Mouse (Mus musculus) intestine, embryonic 16.5 days (tissue): ENCODE measurements around the gene Dennd5b. TPM values are rescaled to one million over a fixed set of nuclear protein-coding genes. Genes with fewer than 3 reads are reported as not detected.
A peak's percentile ranks its signal among the peaks of the same experiment; 100 is the strongest.

Source experiments
- ATAC-seq: fragments of 200-750 bp; cut with Nextera tagmentation; 2 replicates; pipeline ENCODE4 v1.8.0; 2017; ENCODE audit warnings: moderate TSS enrichment, moderate library complexity
- H3K27ac ChIP-seq: fragments of 300-500 bp; sonication (generic); 2 replicates; pipeline ENCODE4 v1.5.1; 2014; ENCODE audit warnings: mild to moderate bottlenecking, low read length
- H3K27me3 ChIP-seq: fragments of 300-500 bp; sonication (generic); replicated peaks from 2 replicates; pipeline ENCODE4 v1.6.1; 2014; ENCODE audit warnings: low read length, control low read depth, mixed read lengths; ENCODE audit not compliant: control insufficient read depth, insufficient read depth
- H3K36me3 ChIP-seq: fragments of 300-500 bp; sonication (generic); 2 replicates; pipeline ENCODE4 v1.6.1; 2014; ENCODE audit warnings: low read length, control low read depth; ENCODE audit not compliant: control insufficient read depth, insufficient read depth
- H3K4me1 ChIP-seq: fragments of 300-500 bp; sonication (generic); 2 replicates; pipeline ENCODE4 v1.6.1; 2014; ENCODE audit warnings: low read length, control low read depth, mixed read lengths; ENCODE audit not compliant: control insufficient read depth, insufficient read depth
- H3K4me2 ChIP-seq: fragments of 300-500 bp; sonication (generic); 2 replicates; pipeline ENCODE4 v1.6.1; 2014; ENCODE audit warnings: low read depth, low read length, control low read depth
- H3K4me3 ChIP-seq: fragments of 300-500 bp; sonication (generic); 2 replicates; pipeline ENCODE4 v1.5.1; 2014; ENCODE audit warnings: mild to moderate bottlenecking, low read length
- H3K9ac ChIP-seq: fragments of 300-500 bp; sonication (generic); 2 replicates; pipeline ENCODE4 v1.6.1; 2014; ENCODE audit warnings: low read depth, low read length
- H3K9me3 ChIP-seq: fragments of 300-500 bp; sonication (generic); 2 replicates; pipeline ENCODE4 v1.6.1; 2016; ENCODE audit warnings: low read length, control low read depth; ENCODE audit not compliant: control insufficient read depth
- WGBS: fragments of 180-500 bp; shearing (Covaris S2); extraction: QIAGEN DNeasy Blood & Tissue Kit; methylation state at CpG from one replicate; pipeline ENCODE4 v1.1.7; 2014; 5-methylcytosine and 5-hydroxymethylcytosine counted together
- polyA plus RNA-seq: library from polyadenylated mRNA; unstranded; fragments of >200 nt; fragmentation: Nextera tagmentation; extraction: Ambion mirVana; gene quantifications from 2 replicates; pipeline ENCODE4 v1.2.1, GENCODE M21; 2015

Gene Dennd5b
- polyA plus RNA-seq, 1 experiment from 2014 or later, result 7.4 TPM

- WGBS, result 68% methylated on average over 1 of the region's 1 CpGs
- H3K4me2 ChIP-seq, result no peak overlapping the region
- H3K27me3 ChIP-seq, result no peaks in the 10 kb centered on the region
- no peak overlapping the region for H3K4me3 ChIP-seq
- H3K36me3 ChIP-seq, result no peaks in the 10 kb centered on the region
- no peak overlapping the region for H3K27ac ChIP-seq
- H3K9ac ChIP-seq, result no peak overlapping the region
- peaks cover 4% of the 10 kb centered on the region for H3K4me1 ChIP-seq
- ATAC-seq, result no peak
- no peaks in the 10 kb centered on the region for H3K9me3 ChIP-seq
Observed at GRCm38 (mm10) chr6:149094555-149094954, 6.9 kb downstream of the Dennd5b start.

- peak; percentile 69 for ATAC-seq
- H3K9me3 ChIP-seq, result no peaks in the 10 kb centered on the region
- H3K27ac ChIP-seq, result 0 out of 2 replicates have a peak overlapping the region, but pooled peaks have one; percentile 37
- no peaks in the 10 kb centered on the region for H3K27me3 ChIP-seq
- WGBS, result 17% methylated on average over 5 of the region's 5 CpGs
- H3K36me3 ChIP-seq, result no peaks in the 10 kb centered on the region
- no peak overlapping the region for H3K9ac ChIP-seq
- no peak overlapping the region for H3K4me3 ChIP-seq
- H3K4me2 ChIP-seq, result 0 out of 2 replicates have a peak overlapping the region, but pooled peaks have one; percentile 4
- H3K4me1 ChIP-seq, result peaks cover 4% of the 10 kb centered on the region
Observed at GRCm38 (mm10) chr6:149093465-149093864, 8.0 kb downstream of the Dennd5b start.

DNA sequence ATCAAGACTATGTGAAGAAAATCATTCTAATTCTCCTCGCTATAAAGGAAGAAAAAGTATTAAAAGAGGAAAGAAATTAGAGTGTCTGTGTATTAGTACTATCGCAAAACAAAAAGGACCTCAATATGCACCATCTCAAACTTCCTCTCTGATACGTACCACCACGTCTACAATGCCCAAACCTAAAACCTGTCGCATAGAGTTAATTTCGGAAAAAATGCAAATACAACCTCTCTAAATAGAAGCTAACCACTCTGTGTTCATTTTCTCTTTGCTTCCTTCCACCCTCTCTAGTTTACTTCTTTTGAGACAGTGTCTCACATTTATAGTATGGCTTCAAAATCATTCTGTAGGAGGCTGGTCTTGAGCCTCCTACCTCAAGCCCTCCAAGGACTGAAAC lies 9.1 kb downstream of the Dennd5b start:
- no peak overlapping the region for H3K9ac ChIP-seq
- no peak for ATAC-seq
- no peak overlapping the region for H3K27ac ChIP-seq
- WGBS, result 96% methylated on average over 6 of the region's 6 CpGs
- H3K4me3 ChIP-seq, result no peak overlapping the region
- H3K36me3 ChIP-seq, result no peaks in the 10 kb centered on the region
- H3K4me2 ChIP-seq, result no peak overlapping the region
- H3K9me3 ChIP-seq, result no peaks in the 10 kb centered on the region
- peaks cover 4% of the 10 kb centered on the region for H3K4me1 ChIP-seq
- no peaks in the 10 kb centered on the region for H3K27me3 ChIP-seq

- no peak; the same call in 1 of the 2 replicates for ATAC-seq
- Histone ChIP-seq H3K27me3 (no peaks in the 10 kb centered on the region), H3K9me3 (no peaks in the 10 kb centered on the region), H3K36me3 (no peaks in the 10 kb centered on the region), H3K4me1 (peaks cover 10% of the 10 kb centered on the region), H3K9ac (no peak overlapping the region), H3K4me2 (no peak overlapping the region), H3K4me3 (no peak overlapping the region), H3K27ac (no peak overlapping the region)
- 100% methylated on average over 1 of the region's 1 CpGs for WGBS
Observed at GRCm38 (mm10) chr6:149077136-149077808, 24.2 kb downstream of the Dennd5b start.

- H3K36me3 ChIP-seq, result no peaks in the 10 kb centered on the region
- no peak for ATAC-seq
- no peaks in the 10 kb centered on the region for H3K9me3 ChIP-seq
- no peak overlapping the region for H3K4me3 ChIP-seq
- no peaks in the 10 kb centered on the region for H3K27me3 ChIP-seq
- WGBS, result 93% methylated on average over 4 of the region's 4 CpGs
- no peak overlapping the region for H3K27ac ChIP-seq
- no peak overlapping the region for H3K9ac ChIP-seq
- no peak overlapping the region for H3K4me2 ChIP-seq
- peaks cover 13% of the 10 kb centered on the region for H3K4me1 ChIP-seq
Observed at GRCm38 (mm10) chr6:149073854-149074253, 27.6 kb downstream of the Dennd5b start.

- no peak overlapping the region for H3K4me3 ChIP-seq
- no peaks in the 10 kb centered on the region for H3K36me3 ChIP-seq
- H3K27me3 ChIP-seq, result no peaks in the 10 kb centered on the region
- peaks cover 20% of the 10 kb centered on the region for H3K4me1 ChIP-seq
- H3K4me2 ChIP-seq, result no peak overlapping the region
- ATAC-seq, result peak; percentile 64
- no peak overlapping the region for H3K9ac ChIP-seq
- peak overlapping the region; percentile 14; the same call in 1 of the 2 replicates for H3K27ac ChIP-seq
- 70% methylated on average over 3 of the region's 3 CpGs for WGBS
- H3K9me3 ChIP-seq, result no peaks in the 10 kb centered on the region
Observed at GRCm38 (mm10) chr6:149072873-149073272, 28.6 kb downstream of the Dennd5b start.

DNA sequence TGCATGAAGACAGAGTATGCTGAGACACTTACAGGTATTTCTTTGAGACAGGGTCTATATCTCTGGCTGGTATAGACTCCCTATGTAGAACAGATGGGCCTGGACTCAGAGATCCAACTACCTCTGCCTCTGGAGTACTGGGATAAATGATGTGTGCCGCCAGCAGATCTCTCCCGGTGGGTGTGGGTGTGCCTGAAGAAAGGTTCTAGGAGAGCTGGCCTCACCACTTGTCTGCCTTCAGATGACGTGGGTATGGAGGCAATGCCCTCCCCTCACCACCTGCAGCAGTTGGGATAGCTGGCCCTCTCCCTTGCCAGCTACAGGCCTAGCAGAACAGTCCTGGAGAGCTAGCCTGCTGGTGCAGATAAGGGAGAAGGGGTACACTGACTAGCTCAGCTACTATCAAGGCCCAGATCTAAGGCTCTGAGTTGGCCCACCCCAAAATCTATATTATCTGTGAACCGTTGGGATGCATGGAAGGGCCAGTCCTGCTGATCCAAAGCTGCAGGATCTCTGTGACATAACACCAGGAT lies 30.8 kb downstream of the Dennd5b start:
- Histone ChIP-seq H3K27me3 (no peaks in the 10 kb centered on the region), H3K4me3 (no peak overlapping the region), H3K27ac (peak overlapping the region; percentile 87), H3K36me3 (no peaks in the 10 kb centered on the region), H3K9me3 (no peaks in the 10 kb centered on the region), H3K4me2 (no peak overlapping the region), H3K9ac (no peak overlapping the region), H3K4me1 (peaks cover 20% of the 10 kb centered on the region)
- ATAC-seq, result peak; percentile 30
- 77% methylated on average over 4 of the region's 4 CpGs for WGBS

- H3K9ac ChIP-seq, result no peak overlapping the region
- 0 out of 2 replicates have a peak, but pooled peaks cover 12% of the 10 kb centered on the region for H3K4me1 ChIP-seq
- H3K36me3 ChIP-seq, result no peaks in the 10 kb centered on the region
- no peak overlapping the region for H3K27ac ChIP-seq
- H3K4me3 ChIP-seq, result no peak overlapping the region
- no peaks in the 10 kb centered on the region for H3K27me3 ChIP-seq
- H3K9me3 ChIP-seq, result no peaks in the 10 kb centered on the region
- H3K4me2 ChIP-seq, result no peak overlapping the region
- no peak for ATAC-seq
Observed at GRCm38 (mm10) chr6:149063382-149063781, 38.1 kb downstream of the Dennd5b start.

- 81% methylated on average over 5 of the region's 5 CpGs for WGBS
- Histone ChIP-seq H3K4me1 (0 out of 2 replicates have a peak, but pooled peaks cover 6% of the 10 kb centered on the region), H3K27ac (no peak overlapping the region), H3K4me2 (no peak overlapping the region), H3K9me3 (no peaks in the 10 kb centered on the region), H3K27me3 (no peaks in the 10 kb centered on the region), H3K9ac (no peak overlapping the region), H3K36me3 (peaks cover 5% of the 10 kb centered on the region; the same call in 1 of the 2 replicates), H3K4me3 (no peak overlapping the region)
- ATAC-seq, result no peak
Observed at GRCm38 (mm10) chr6:149060670-149061387, 40.7 kb downstream of the Dennd5b start.
